Mouse (Mus musculus) heart, embryonic 15.5 days (tissue): ENCODE data around the gene C1qtnf9. TPM values are rescaled to one million over a fixed set of nuclear protein-coding genes. Genes with fewer than 3 reads are reported as not detected.

Source experiments
- ATAC-seq: fragments of 200-750 bp; cut with Nextera tagmentation; replicated peaks from 2 replicates; pipeline ENCODE4 v1.8.0; 2017; ENCODE audit warnings: low read depth, moderate TSS enrichment; ENCODE audit not compliant: insufficient number of reproducible peaks, insufficient read depth, low FRiP score
- H3K27ac ChIP-seq: fragments of 300-500 bp; sonication (generic); 2 replicates; pipeline ENCODE4 v1.5.1; 2015; ENCODE audit warnings: mild to moderate bottlenecking, inconsistent platforms
- H3K27me3 ChIP-seq: fragments of 300-500 bp; sonication (generic); 2 replicates; pipeline ENCODE4 v1.6.1; 2015; ENCODE audit warnings: inconsistent platforms
- H3K36me3 ChIP-seq: fragments of 300-500 bp; sonication (generic); 2 replicates; pipeline ENCODE4 v1.6.1; 2015; ENCODE audit warnings: mild to moderate bottlenecking, inconsistent platforms
- H3K4me1 ChIP-seq: fragments of 300-500 bp; sonication (generic); replicated peaks from 2 replicates; pipeline ENCODE4 v1.6.1; 2015; ENCODE audit warnings: inconsistent platforms
- H3K4me2 ChIP-seq: fragments of 300-500 bp; sonication (generic); 2 replicates; pipeline ENCODE4 v1.6.1; 2015; ENCODE audit warnings: inconsistent platforms, mild to moderate bottlenecking, moderate library complexity
- H3K4me3 ChIP-seq: fragments of 300-500 bp; sonication (generic); 2 replicates; pipeline ENCODE4 v1.5.1; 2015; ENCODE audit warnings: mild to moderate bottlenecking, inconsistent platforms
- H3K9ac ChIP-seq: fragments of 300-500 bp; sonication (generic); 2 replicates; pipeline ENCODE4 v1.6.1; 2015; ENCODE audit warnings: mild to moderate bottlenecking, inconsistent platforms
- H3K9me3 ChIP-seq: fragments of 300-500 bp; sonication (generic); replicated peaks from 2 replicates; pipeline ENCODE4 v1.6.1; 2016; ENCODE audit warnings: inconsistent platforms
- WGBS: fragments of 180-500 bp; shearing (Covaris S2); methylation state at CpG from one replicate; pipeline ENCODE4 v1.1.7; 2015; ENCODE audit warnings: mixed read lengths; 5-methylcytosine and 5-hydroxymethylcytosine counted together
- polyA plus RNA-seq: library from polyadenylated mRNA; unstranded; fragments of >200 nt; fragmentation: Nextera tagmentation; extraction: Ambion mirVana; gene quantifications from 2 replicates; pipeline ENCODE4 v1.2.1, GENCODE M21; 2015

C1qtnf9 gene
- polyA plus RNA-seq, 1 experiment from 2014 or later: 2.3 TPM

DNA sequence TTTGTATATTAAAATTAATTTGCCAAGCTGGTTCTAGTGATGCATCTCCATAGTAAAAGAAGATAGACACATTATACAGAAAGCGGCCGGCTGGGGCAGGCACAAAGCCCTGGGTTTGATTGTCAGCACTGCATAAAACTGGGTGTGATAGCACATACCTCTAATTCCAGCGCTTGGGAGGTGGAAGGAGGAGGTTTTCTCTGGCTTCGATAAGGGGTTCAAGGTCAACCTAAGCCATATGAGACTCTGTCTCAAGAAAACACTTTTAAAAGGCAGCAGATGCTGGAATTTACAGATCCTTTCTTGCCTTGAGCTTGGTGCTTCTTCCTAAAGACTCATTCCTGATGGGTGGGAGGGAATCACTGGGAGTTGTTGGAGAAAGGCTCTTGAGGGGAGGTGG lies 3.4 kb upstream of the C1qtnf9 start:
- no peak overlapping the region for H3K4me3 ChIP-seq
- no peak overlapping the region for H3K9ac ChIP-seq
- peaks cover 23% of the 10 kb centered on the region for H3K36me3 ChIP-seq
- ATAC-seq: no peak
- peaks cover 32% of the 10 kb centered on the region for H3K4me1 ChIP-seq
- H3K4me2 ChIP-seq: no peak overlapping the region
- H3K27me3 ChIP-seq: no peaks in the 10 kb centered on the region
- 49% methylated on average over 4 of the region's 4 CpGs for WGBS
- no peaks in the 10 kb centered on the region for H3K9me3 ChIP-seq
- peak overlapping the region; percentile 20 for H3K27ac ChIP-seq

GRCm38 (mm10) chr14:60765025-60765424 lies 2.9 kb upstream of the C1qtnf9 start:
- peaks cover 19% of the 10 kb centered on the region for H3K36me3 ChIP-seq
- 59% methylated on average over 2 of the region's 2 CpGs for WGBS

DNA sequence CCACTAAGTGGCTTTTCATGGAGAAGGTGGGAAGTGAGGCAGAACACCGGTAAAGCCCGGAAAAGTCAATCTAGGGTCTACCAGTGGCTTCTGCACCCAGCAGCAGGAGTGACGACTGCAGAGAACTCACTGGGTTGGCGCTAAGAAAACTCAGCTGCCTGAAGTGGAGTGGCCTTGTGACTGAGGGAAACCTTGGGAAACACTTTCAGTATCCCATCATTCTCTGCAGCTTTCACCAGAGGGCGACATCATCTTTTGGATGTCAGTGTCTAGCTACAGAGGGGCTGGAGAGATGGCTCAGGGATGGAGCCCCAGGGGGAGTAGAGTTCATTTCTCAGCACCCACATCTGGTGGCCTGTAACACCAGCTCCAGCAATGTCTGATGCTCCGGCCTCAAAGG lies 1.4 kb downstream of the C1qtnf9 start:
- H3K36me3 ChIP-seq: no peaks in the 10 kb centered on the region
- no peak for ATAC-seq
- WGBS: 47% methylated on average over 6 of the region's 6 CpGs
- no peak overlapping the region for H3K9ac ChIP-seq
- H3K4me3 ChIP-seq: no peak overlapping the region
- no peaks in the 10 kb centered on the region for H3K9me3 ChIP-seq
- peaks cover 12% of the 10 kb centered on the region for H3K4me1 ChIP-seq
- no peak overlapping the region for H3K4me2 ChIP-seq
- H3K27ac ChIP-seq: no peak overlapping the region
- H3K27me3 ChIP-seq: no peaks in the 10 kb centered on the region

More at GRCm38 (mm10) chr14:60765025-60765424, 2.9 kb upstream of the C1qtnf9 start:
- Histone ChIP-seq H3K9me3 (no peaks in the 10 kb centered on the region), H3K4me1 (peaks cover 32% of the 10 kb centered on the region), H3K27me3 (no peaks in the 10 kb centered on the region), H3K9ac (no peak overlapping the region), H3K4me3 (no peak overlapping the region), H3K4me2 (no peak overlapping the region), H3K27ac (peak overlapping the region; percentile 20)
- ATAC-seq: no peak

GRCm38 (mm10) chr14:60770594-60770993 lies 2.7 kb downstream of the C1qtnf9 start:
- Histone ChIP-seq H3K4me2 (no peak overlapping the region), H3K9me3 (no peaks in the 10 kb centered on the region), H3K27ac (no peak overlapping the region), H3K4me1 (no peaks in the 10 kb centered on the region; the same call in 1 of the 2 replicates), H3K36me3 (no peaks in the 10 kb centered on the region), H3K4me3 (peak overlapping the region; percentile 48; the same call in 1 of the 2 replicates), H3K27me3 (no peaks in the 10 kb centered on the region), H3K9ac (no peak overlapping the region)
- no peak for ATAC-seq
- WGBS: 72% methylated on average over 6 of the region's 6 CpGs

GRCm38 (mm10) chr14:60771057-60771456 lies 3.1 kb downstream of the C1qtnf9 start:
- H3K4me3 ChIP-seq: peak overlapping the region; percentile 48
- no peaks in the 10 kb centered on the region for H3K27me3 ChIP-seq
- H3K36me3 ChIP-seq: no peaks in the 10 kb centered on the region
- WGBS: 4% methylated on average over 8 of the region's 8 CpGs
- no peaks in the 10 kb centered on the region for H3K4me1 ChIP-seq
- H3K4me2 ChIP-seq: peak overlapping the region; percentile 70
- no peaks in the 10 kb centered on the region for H3K9me3 ChIP-seq
- H3K9ac ChIP-seq: peak overlapping the region; percentile 49
- 0 out of 2 replicates have a peak, but pooled peaks have one; percentile 35 for ATAC-seq
- H3K27ac ChIP-seq: no peak overlapping the region

GRCm38 (mm10) chr14:60773476-60773875 lies 5.5 kb downstream of the C1qtnf9 start:
- no peaks in the 10 kb centered on the region for H3K9me3 ChIP-seq
- no peak for ATAC-seq
- WGBS: 70% methylated on average over 2 of the region's 2 CpGs
- H3K4me1 ChIP-seq: no peaks in the 10 kb centered on the region
- no peak overlapping the region for H3K4me2 ChIP-seq
- no peaks in the 10 kb centered on the region for H3K27me3 ChIP-seq
- H3K9ac ChIP-seq: no peak overlapping the region
- H3K27ac ChIP-seq: no peak overlapping the region
- no peaks in the 10 kb centered on the region for H3K36me3 ChIP-seq
- no peak overlapping the region for H3K4me3 ChIP-seq

DNA sequence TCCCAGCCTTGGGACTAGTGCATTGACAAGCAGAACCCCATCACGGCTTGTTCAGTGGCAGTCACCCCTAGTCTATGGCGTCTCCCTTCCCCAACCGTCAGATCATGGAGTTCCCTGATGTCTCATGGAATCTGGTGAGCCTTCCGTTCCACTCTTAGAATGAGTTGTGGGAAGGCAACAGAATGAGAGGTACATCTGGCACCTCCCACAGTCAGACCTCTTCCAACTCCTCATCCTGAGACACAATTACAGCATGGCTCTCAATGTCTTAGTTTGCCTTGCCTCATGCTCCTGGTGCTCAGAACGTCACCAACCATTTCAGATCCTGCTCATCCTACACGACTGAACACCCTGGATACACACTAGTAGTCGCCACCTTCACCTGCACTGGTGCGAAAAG lies 8.6 kb downstream of the C1qtnf9 start:
- H3K4me2 ChIP-seq: no peak overlapping the region
- no peak overlapping the region for H3K9ac ChIP-seq
- no peaks in the 10 kb centered on the region for H3K36me3 ChIP-seq
- H3K9me3 ChIP-seq: no peaks in the 10 kb centered on the region
- no peak for ATAC-seq
- H3K27me3 ChIP-seq: no peaks in the 10 kb centered on the region
- H3K4me3 ChIP-seq: no peak overlapping the region
- H3K27ac ChIP-seq: no peak overlapping the region
- H3K4me1 ChIP-seq: no peaks in the 10 kb centered on the region
- 81% methylated on average over 8 of the region's 8 CpGs for WGBS

DNA sequence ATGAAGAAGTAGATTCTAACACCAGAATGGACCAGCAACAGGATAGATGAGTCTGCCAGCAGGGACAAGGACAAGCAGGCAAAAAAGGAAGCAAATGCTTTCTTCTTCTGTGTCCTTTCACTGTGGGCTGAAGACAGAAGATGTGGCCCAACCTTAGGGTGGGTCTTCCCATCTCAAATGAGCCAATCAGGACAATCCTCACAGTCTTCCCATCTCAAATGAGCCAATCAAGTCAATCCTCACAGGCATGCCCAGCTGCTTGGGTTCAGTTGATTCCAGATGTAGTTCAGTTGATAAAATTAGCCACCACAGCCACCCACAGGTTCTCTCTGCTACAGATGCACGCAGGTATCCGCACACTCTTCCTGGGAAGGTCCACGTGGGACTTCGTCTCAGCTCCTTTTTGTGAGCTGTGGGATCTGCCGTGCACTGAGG lies 9.6 kb downstream of the C1qtnf9 start:
- no peak overlapping the region for H3K9ac ChIP-seq
- no peaks in the 10 kb centered on the region for H3K27me3 ChIP-seq
- no peak overlapping the region for H3K4me3 ChIP-seq
- H3K36me3 ChIP-seq: no peaks in the 10 kb centered on the region
- no peak for ATAC-seq
- WGBS: 87% methylated on average over 5 of the region's 5 CpGs
- H3K9me3 ChIP-seq: no peaks in the 10 kb centered on the region
- H3K4me1 ChIP-seq: no peaks in the 10 kb centered on the region
- no peak overlapping the region for H3K27ac ChIP-seq
- H3K4me2 ChIP-seq: no peak overlapping the region

GRCm38 (mm10) chr14:60779198-60779597 lies 11.3 kb downstream of the C1qtnf9 start:
- WGBS: 88% methylated on average over 7 of the region's 7 CpGs
- H3K27ac ChIP-seq: no peak overlapping the region
- no peak overlapping the region for H3K4me3 ChIP-seq
- no peaks in the 10 kb centered on the region for H3K36me3 ChIP-seq
- H3K9me3 ChIP-seq: no peaks in the 10 kb centered on the region
- no peak overlapping the region for H3K4me2 ChIP-seq
- H3K9ac ChIP-seq: no peak overlapping the region
- ATAC-seq: no peak
- 0 out of 2 replicates have a peak, but pooled peaks cover 3% of the 10 kb centered on the region for H3K4me1 ChIP-seq
- no peaks in the 10 kb centered on the region for H3K27me3 ChIP-seq

DNA sequence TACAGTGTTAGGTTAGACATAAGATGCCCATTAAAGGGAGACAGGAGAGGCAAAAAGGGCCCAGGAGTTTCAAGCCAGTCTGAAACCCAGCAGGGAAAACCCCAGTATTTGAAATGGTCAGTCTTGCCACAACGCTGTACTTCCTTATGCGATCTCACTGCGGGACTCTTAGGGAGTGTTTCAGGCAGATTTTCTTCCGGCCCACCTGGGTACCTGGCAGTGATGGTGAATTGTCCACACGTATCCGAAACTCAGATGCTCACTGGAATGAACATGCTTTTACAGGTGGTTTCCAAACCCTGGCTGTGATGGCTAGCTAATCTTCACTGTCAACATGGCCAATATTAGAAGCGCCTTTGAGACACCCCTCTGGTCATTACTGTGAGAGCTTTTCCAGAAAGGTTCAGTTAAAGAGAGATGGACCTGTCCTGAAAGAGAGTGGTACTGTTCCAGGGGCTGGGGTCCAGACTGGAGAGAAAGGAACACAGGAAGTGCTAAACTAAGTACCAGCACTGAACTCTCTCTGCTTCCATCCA lies 14.3 kb downstream of the C1qtnf9 start:
- 35% methylated on average over 7 of the region's 7 CpGs for WGBS
- Histone ChIP-seq H3K4me1 (peaks cover 11% of the 10 kb centered on the region), H3K4me3 (no peak overlapping the region), H3K27me3 (no peaks in the 10 kb centered on the region), H3K9ac (no peak overlapping the region), H3K27ac (no peak overlapping the region), H3K9me3 (no peaks in the 10 kb centered on the region), H3K4me2 (no peak overlapping the region), H3K36me3 (no peaks in the 10 kb centered on the region)
- no peak for ATAC-seq

- H3K9ac ChIP-seq: no peak overlapping the region
Measured at GRCm38 (mm10) chr14:60783196-60783595, 15.3 kb downstream of the C1qtnf9 start.

More at GRCm38 (mm10) chr14:60783196-60783595, 15.3 kb downstream of the C1qtnf9 start:
- Histone ChIP-seq H3K36me3 (0 out of 2 replicates have a peak, but pooled peaks cover 6% of the 10 kb centered on the region), H3K9me3 (no peaks in the 10 kb centered on the region), H3K4me1 (peaks cover 11% of the 10 kb centered on the region), H3K27me3 (no peaks in the 10 kb centered on the region), H3K27ac (no peak overlapping the region), H3K4me3 (no peak overlapping the region), H3K4me2 (no peak overlapping the region)
- 34% methylated on average over 8 of the region's 8 CpGs for WGBS
- ATAC-seq: no peak
